Mouse (Mus musculus): Measurements from ENCODE around the gene Ppa2.

- TF ChIP-seq CTCF (IDR thresholded peaks at IDR 0.05; ENCODE audit: extremely low read depth, insufficient read length, insufficient replicate concordance, low read depth, low read length) (no peak), POLR2A (IDR thresholded peaks at IDR 0.05; ENCODE audit: low read depth, low read length) (no peak)
These were observed 9.9 kb downstream of the Ppa2 start for GRCm38 (mm10) chr3:133319795-133320194.

Data from small intestine, adult 2 months (tissue).